Mouse (Mus musculus) erythroblast, embryonic 14.5 days (primary cell): Measurements from ENCODE around the gene Prkce.

ENCODE experiments used
- GATA1 ChIP-seq: IDR thresholded peaks from 2 replicates; pipeline ENCODE4 v1.6.1; 2012; ENCODE audit warnings: low read length, inconsistent platforms, mixed read lengths
- TAL1 ChIP-seq: IDR thresholded peaks from 3 replicates; pipeline ENCODE4 v1.6.1; 2012; ENCODE audit warnings: low read length, inconsistent platforms, mixed read lengths

GRCm38 (mm10) chr17:86409485-86409884 is 241.9 kb downstream of the Prkce start:
- TF ChIP-seq TAL1, result no peak
- TF ChIP-seq GATA1, result no peak
